In genomic region chr7:27334405-27334911, GRCm38 (mm10) we compare ENCODE assay signal across 9 mouse cellular contexts. TPM values are rescaled to one million over a fixed set of nuclear protein-coding genes. Genes with fewer than 3 reads are reported as not detected.
DNase-seq lines count a peak whose midpoint lies in the region; ATAC-seq and TF ChIP-seq lines count a peak whose summit lies in the region.
"Had no signal": no experiment of that assay in that cellular context is flagged by ENCODE, and none has a peak within 500 bp of the region (broad histone marks: within the 10 kb centered on the region; RNA-seq: fewer than 3 reads in every experiment).

No protein-coding gene starts in this region.

- peaks cover 82% of the 10 kb centered on the region for H3K4me1 ChIP-seq in megakaryocyte, embryonic 14.5 days
- H3K4me1 ChIP-seq in forebrain, embryonic 14.5 days (ENCODE audit: control insufficient read depth, insufficient read depth, low read length) = peaks cover 13% of the 10 kb centered on the region
- peaks cover 24% of the 10 kb centered on the region for H3K4me1 ChIP-seq in hindbrain, embryonic 14.5 days (replicated peaks; ENCODE audit: control insufficient read depth, insufficient read depth, low read length)
- peaks cover 15% of the 10 kb centered on the region for H3K4me1 ChIP-seq in liver, postnatal 0 days (ENCODE audit: insufficient read depth)

- no peaks in the 10 kb centered on the region for H3K36me3 ChIP-seq in megakaryocyte, embryonic 14.5 days (replicated peaks; ENCODE audit: low read length)
- no peaks in the 10 kb centered on the region for H3K36me3 ChIP-seq in forebrain, embryonic 14.5 days (ENCODE audit: control insufficient read depth, insufficient read depth, low read length)
- no peaks in the 10 kb centered on the region for H3K36me3 ChIP-seq in hindbrain, embryonic 14.5 days (replicated peaks; ENCODE audit: control insufficient read depth, insufficient read depth)
- no peaks in the 10 kb centered on the region for H3K36me3 ChIP-seq in liver, postnatal 0 days (replicated peaks; ENCODE audit: insufficient read depth, low read length)
- H3K36me3 ChIP-seq: liver, embryonic 15.5 days had no signal

- no peak overlapping the region for H3K27ac ChIP-seq in forebrain, embryonic 14.5 days (ENCODE audit: low read depth, low read length)
- no peak overlapping the region for H3K27ac ChIP-seq in hindbrain, embryonic 14.5 days
- no peak overlapping the region for H3K27ac ChIP-seq in liver, postnatal 0 days (ENCODE audit: low read depth)
- H3K27ac ChIP-seq: liver, embryonic 15.5 days had no signal

- H3K9me3 ChIP-seq in megakaryocyte, embryonic 14.5 days = no peaks in the 10 kb centered on the region
- no peaks in the 10 kb centered on the region for H3K9me3 ChIP-seq in forebrain, embryonic 14.5 days (replicated peaks; ENCODE audit: control insufficient read depth, low read length)
- no peaks in the 10 kb centered on the region for H3K9me3 ChIP-seq in hindbrain, embryonic 14.5 days (ENCODE audit: control insufficient read depth, low read length)
- no peaks in the 10 kb centered on the region for H3K9me3 ChIP-seq in liver, postnatal 0 days (ENCODE audit: low read length)
- H3K9me3 ChIP-seq: liver, embryonic 15.5 days had no signal

- TF ChIP-seq EP300 in liver, postnatal 0 days (IDR thresholded peaks at IDR 0.05; ENCODE audit: low read depth) = no peak

- WGBS in forebrain, embryonic 14.5 days = 4% methylated on average over 32 of the region's 32 CpGs
- 2% methylated on average over 32 of the region's 32 CpGs for WGBS in hindbrain, embryonic 14.5 days
- WGBS in liver, postnatal 0 days (ENCODE audit: insufficient replicate concordance) = 11% methylated on average over 32 of the region's 32 CpGs

- DNase-seq in forebrain, embryonic 14.5 days (ENCODE audit: low spot score) = no peak
- DNase-seq in hindbrain, embryonic 14.5 days (ENCODE audit: low spot score) = no peak
- DNase-seq in liver, postnatal 0 days = no peak
- DNase-seq in cerebellum, adult 18-20 months = no peak
- no peak for DNase-seq in right cerebral cortex, postnatal 4 days

- ATAC-seq in megakaryocyte, adult 5-6 weeks (ENCODE audit: poor library complexity, severe bottlenecking) = no peak
- ATAC-seq in forebrain, embryonic 14.5 days = no peak
- ATAC-seq in hindbrain, embryonic 14.5 days (ENCODE audit: low FRiP score) = no peak
- no peak for ATAC-seq in liver, postnatal 0 days
- no peak for ATAC-seq in megakaryocyte-erythroid progenitor cell, adult 5-6 weeks (replicated peaks; ENCODE audit: low FRiP score, low TSS enrichment, poor library complexity, severe bottlenecking)

- 0 out of 2 replicates have a peak, but pooled peaks have one; percentile 23 for TF ChIP-seq CTCF in liver, postnatal 0 days (IDR thresholded peaks at IDR 0.05; ENCODE audit: low read depth)

- no peak overlapping the region for H3K9ac ChIP-seq in forebrain, embryonic 14.5 days (ENCODE audit: low read length)
- no peak overlapping the region for H3K9ac ChIP-seq in hindbrain, embryonic 14.5 days
- H3K9ac ChIP-seq in liver, postnatal 0 days (replicated peaks) = no peak overlapping the region
- H3K9ac ChIP-seq: liver, embryonic 15.5 days had no signal

- peak overlapping the region; percentile 84; the same call in 1 of the 2 replicates for H3K4me2 ChIP-seq in forebrain, embryonic 14.5 days (ENCODE audit: low read length)
- peak overlapping the region; percentile 84; the same call in 1 of the 2 replicates for H3K4me2 ChIP-seq in hindbrain, embryonic 14.5 days (replicated peaks)
- peak overlapping the region; percentile 71; the same call in 1 of the 2 replicates for H3K4me2 ChIP-seq in liver, postnatal 0 days (ENCODE audit: low read depth, low read length)

- peaks cover 93% of the 10 kb centered on the region for H3K27me3 ChIP-seq in megakaryocyte, embryonic 14.5 days (replicated peaks)
- H3K27me3 ChIP-seq in forebrain, embryonic 14.5 days (replicated peaks; ENCODE audit: control insufficient read depth, insufficient read depth, low read length) = peaks cover 57% of the 10 kb centered on the region
- peaks cover 85% of the 10 kb centered on the region for H3K27me3 ChIP-seq in hindbrain, embryonic 14.5 days (ENCODE audit: control insufficient read depth, insufficient read depth, low read length)
- H3K27me3 ChIP-seq in liver, postnatal 0 days (ENCODE audit: insufficient read depth, low read length) = peaks cover 89% of the 10 kb centered on the region

- H3K4me3 ChIP-seq in megakaryocyte, embryonic 14.5 days (replicated peaks) = peak overlapping the region; percentile 91
- H3K4me3 ChIP-seq in forebrain, embryonic 14.5 days (ENCODE audit: low read depth, low read length) = no peak overlapping the region
- no peak overlapping the region for H3K4me3 ChIP-seq in hindbrain, embryonic 14.5 days (replicated peaks; ENCODE audit: low read length)
- no peak overlapping the region; the same call in 1 of the 2 replicates for H3K4me3 ChIP-seq in liver, postnatal 0 days (ENCODE audit: low read depth, low read length)
- H3K4me3 ChIP-seq: liver, embryonic 15.5 days had no signal

RNA-seq across cellular contexts. Expression of gene Ltbp4, which starts 3.0 kb away (rescaled TPM):
- 0.28 TPM in 1 of 2 replicates, not detected in the other for polyA plus RNA-seq in megakaryocyte, embryonic 14.5 days (2012; ENCODE audit: insufficient read depth, low replicate concordance)
- not detected in 2 replicates for total RNA-seq in megakaryocyte, adult 5-6 weeks (2015)
- not detected in 2 replicates for total RNA-seq in megakaryocyte, adult 5-6 weeks (2017)
- polyA plus RNA-seq in forebrain, embryonic 14.5 days (2014; fragmentation: Nextera tagmentation; extraction: Ambion mirVana) = 8.0 and 11.0 TPM in 2 replicates
- polyA plus RNA-seq in hindbrain, embryonic 14.5 days (2014; fragmentation: Nextera tagmentation; extraction: Ambion mirVana) = 10.4 TPM in 2 replicates
- 7.2 and 9.2 TPM in 2 replicates for polyA plus RNA-seq in liver, postnatal 0 days (2015; fragmentation: Nextera tagmentation; extraction: Ambion mirVana)
- total RNA-seq in megakaryocyte-erythroid progenitor cell, adult 5-6 weeks (2014; fragmentation: Nextera tagmentation) = 0.39 TPM in 1 of 2 replicates, not detected in the other
- 0.05 and 1.4 TPM in 2 replicates for total RNA-seq in megakaryocyte-erythroid progenitor cell, adult 5-6 weeks (2017)

RNA-seq across cellular contexts. Expression of gene Shkbp1, which starts 21.4 kb away (rescaled TPM):
- polyA plus RNA-seq in megakaryocyte, embryonic 14.5 days (2012; ENCODE audit: insufficient read depth, low replicate concordance) = 214 and 344 TPM in 2 replicates
- total RNA-seq in megakaryocyte, adult 5-6 weeks (2015) = 42.6 and 43.6 TPM in 2 replicates
- 30.9 and 34.0 TPM in 2 replicates for total RNA-seq in megakaryocyte, adult 5-6 weeks (2017)
- 52.4 and 66.4 TPM in 2 replicates for polyA plus RNA-seq in forebrain, embryonic 14.5 days (2014; fragmentation: Nextera tagmentation; extraction: Ambion mirVana)
- polyA plus RNA-seq in hindbrain, embryonic 14.5 days (2014; fragmentation: Nextera tagmentation; extraction: Ambion mirVana) = 30.6 and 34.6 TPM in 2 replicates
- polyA plus RNA-seq in liver, postnatal 0 days (2015; fragmentation: Nextera tagmentation; extraction: Ambion mirVana) = 9.5 and 10.9 TPM in 2 replicates
- 39.2 and 72.7 TPM in 2 replicates for total RNA-seq in megakaryocyte-erythroid progenitor cell, adult 5-6 weeks (2014; fragmentation: Nextera tagmentation)
- 20.6 and 35.1 TPM in 2 replicates for total RNA-seq in megakaryocyte-erythroid progenitor cell, adult 5-6 weeks (2017)

RNA-seq across cellular contexts. Expression of gene Gm20479, which starts 22.8 kb away (rescaled TPM):
- polyA plus RNA-seq in megakaryocyte, embryonic 14.5 days (2012; ENCODE audit: insufficient read depth, low replicate concordance) = 1.4 and 7.6 TPM in 2 replicates
- not detected in 2 replicates for total RNA-seq in megakaryocyte, adult 5-6 weeks (2015)
- total RNA-seq in megakaryocyte, adult 5-6 weeks (2017) = not detected in 2 replicates
- 0.38 TPM in 1 of 2 replicates, not detected in the other for polyA plus RNA-seq in forebrain, embryonic 14.5 days (2014; fragmentation: Nextera tagmentation; extraction: Ambion mirVana)
- polyA plus RNA-seq in hindbrain, embryonic 14.5 days (2014; fragmentation: Nextera tagmentation; extraction: Ambion mirVana) = not detected in 2 replicates
- 1.1 TPM in 1 of 2 replicates, not detected in the other for polyA plus RNA-seq in liver, postnatal 0 days (2015; fragmentation: Nextera tagmentation; extraction: Ambion mirVana)
- total RNA-seq in megakaryocyte-erythroid progenitor cell, adult 5-6 weeks (2014; fragmentation: Nextera tagmentation) = not detected in 2 replicates
- total RNA-seq in megakaryocyte-erythroid progenitor cell, adult 5-6 weeks (2017) = not detected in 2 replicates
